Mouse (Mus musculus) frontal cortex, adult (tissue): ENCODE results near the gene Appbp2.
"Not testable (repeated sequence)": the region's sequence is repeated elsewhere in the genome, so short reads cannot be mapped to it uniquely, and the experiment has no call there.

Experiments
- ATAC-seq: cut with Nextera tagmentation; 2 replicates; pipeline ENCODE4 v1.9.2; 2017; ENCODE audit warnings: mild to moderate bottlenecking, moderate library complexity, mixed read lengths; ENCODE audit not compliant: low TSS enrichment

The Appbp2 gene

GRCm38 (mm10) chr11:85163014-85163413 is 71.9 kb downstream of the Appbp2 start:
- not testable (repeated sequence) for ATAC-seq

DNA sequence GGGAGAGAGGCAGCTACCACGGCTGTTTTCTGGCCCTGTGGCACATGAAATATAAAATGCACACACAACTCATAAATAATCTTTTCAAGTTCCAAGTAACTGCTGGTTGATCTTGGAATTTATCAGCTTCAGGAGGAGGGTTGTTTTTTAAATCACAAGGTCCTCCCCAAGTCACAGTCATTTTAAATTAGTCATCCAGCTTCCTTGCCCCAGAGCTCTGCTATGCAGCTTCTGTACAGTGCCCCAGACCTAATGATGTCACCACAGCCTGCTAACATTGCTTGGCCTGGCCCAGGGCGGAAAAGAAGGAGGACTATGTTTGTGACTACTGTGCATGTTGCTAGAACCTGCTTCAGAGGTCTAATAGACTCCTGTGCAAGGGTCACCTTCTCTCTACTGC is 77.6 kb downstream of the Appbp2 start:
- ATAC-seq, result no peak

DNA sequence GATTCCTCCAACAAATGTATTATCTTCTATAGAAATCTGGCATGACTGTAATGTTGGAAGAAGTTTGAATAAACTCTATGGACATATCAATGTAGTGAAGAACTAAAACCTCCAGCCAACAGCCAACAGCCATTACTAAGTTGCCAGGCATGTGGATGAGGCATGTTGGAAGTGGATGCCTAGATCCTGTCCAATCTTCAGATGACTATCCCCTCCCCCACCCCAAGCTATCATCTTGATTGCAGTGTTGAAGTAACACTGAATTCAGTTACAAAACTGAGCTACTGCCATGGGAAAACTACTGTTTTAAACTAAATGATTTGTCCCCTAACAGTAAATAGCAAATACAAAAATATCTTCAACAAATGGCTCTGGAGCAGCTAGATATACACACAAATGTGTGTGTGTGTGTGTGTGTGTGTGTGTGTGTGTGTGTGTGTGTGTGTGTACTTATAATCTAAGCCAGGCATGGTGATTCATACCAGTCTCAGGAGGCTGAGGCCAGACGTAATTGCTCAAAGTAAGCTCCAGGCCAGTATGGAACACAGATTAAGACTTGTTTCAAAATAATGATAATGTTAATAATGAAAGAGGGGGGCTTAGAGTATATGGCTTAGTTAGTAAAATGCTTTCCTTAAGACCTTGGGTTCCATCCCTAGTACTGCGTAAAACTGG is 82.5 kb downstream of the Appbp2 start:
- no peak for ATAC-seq

DNA sequence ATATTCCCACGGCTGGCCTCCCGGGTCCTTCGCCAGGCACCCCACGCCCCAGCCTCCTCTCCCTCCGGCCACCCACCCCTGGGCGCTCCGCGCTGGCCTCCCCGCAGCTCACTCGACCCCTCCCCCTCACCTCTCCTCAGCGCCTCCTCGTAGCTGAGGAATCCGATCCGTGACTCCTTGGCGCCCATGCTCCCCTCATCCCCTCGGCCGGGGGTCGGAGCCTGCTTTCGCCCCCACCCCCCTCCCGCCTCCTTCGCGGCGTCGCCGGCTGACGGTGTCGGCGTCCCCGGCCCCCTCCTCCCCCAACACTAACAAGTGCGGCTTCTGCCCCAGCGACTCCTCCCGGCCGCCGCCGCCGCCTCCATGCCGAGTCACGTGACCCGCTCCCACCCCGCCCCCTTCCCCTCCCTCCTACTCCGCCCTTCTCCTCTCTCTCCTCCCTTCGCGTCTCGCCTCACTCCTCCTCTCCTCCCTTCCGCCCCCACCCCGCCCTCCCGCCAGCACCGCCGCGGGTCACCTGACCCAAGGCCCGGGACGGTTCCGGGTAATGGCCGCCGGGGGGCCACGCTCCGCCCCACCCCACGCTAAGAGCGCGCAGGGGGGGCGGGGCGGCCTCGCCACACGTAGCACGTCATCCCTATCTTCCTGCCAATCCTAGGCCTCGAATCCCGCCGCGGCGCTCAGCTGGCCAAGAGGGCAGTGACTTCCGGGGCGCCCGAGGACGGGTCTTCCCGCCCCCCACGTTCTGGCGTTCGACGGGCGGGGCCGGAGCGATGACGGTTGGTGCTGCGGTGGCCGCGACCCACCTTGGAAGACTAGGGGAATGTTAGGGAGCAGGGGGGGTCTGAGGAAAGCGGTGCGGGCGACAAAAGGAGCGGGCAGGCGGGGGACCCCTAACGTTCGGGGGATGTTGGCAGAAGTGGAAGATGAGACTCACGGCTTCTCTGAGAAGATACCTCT is 95.1 kb downstream of the Appbp2 start, which contains the start of gene Usp32:
Usp32 (minus strand) TSS at position 581 of the 960 bp plus-strand sequence.
- peak; percentile 97 for ATAC-seq

DNA sequence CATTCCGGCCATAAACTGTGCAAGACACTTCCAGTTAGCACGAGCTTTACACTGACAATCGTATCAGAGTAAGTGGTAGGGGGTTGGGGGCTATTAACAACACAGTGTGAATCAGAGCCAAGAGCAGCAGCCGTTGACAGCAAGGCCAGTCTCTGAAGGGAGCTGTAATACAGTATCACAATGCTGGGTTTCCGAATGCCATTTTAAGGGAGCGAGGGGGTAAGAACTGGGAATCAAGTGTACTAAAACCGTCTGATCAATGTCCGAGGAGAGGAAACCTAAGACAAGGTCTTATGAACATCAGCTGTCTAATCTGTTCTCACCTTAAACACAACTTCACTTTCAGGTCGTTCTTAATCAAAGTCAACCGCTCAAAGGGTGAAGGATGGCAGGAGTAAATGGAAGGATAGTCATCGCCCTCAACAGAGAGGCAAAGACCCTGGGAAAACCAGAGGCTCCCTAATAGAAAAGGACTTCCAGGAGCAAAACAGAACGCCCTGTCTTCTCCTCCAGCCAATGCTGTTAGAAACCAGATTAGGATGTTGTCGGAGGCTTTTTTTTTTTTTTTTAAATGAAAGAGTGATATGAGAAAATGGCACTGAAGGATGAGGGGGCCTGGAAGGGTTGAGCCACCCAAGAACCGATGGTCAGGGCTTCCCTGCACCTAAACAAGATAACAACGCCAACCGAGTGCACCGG is 96.0 kb downstream of the Appbp2 start:
- peak; percentile 10; the same call in 1 of the 2 replicates for ATAC-seq
